Comparison of ENCODE assay signal across 12 mouse cellular contexts in genomic region chr3:41424142-41424939, GRCm38 (mm10).
DNase-seq lines count a peak whose midpoint lies in the region; ATAC-seq and TF ChIP-seq lines count a peak whose summit lies in the region.
"Had no signal": no experiment of that assay in that cellular context is flagged by ENCODE, and none has a peak within 500 bp of the region (broad histone marks: within the 10 kb centered on the region; RNA-seq: fewer than 3 reads in every experiment).

No protein-coding gene starts in this region.

- no peak overlapping the region for H3K4me3 ChIP-seq in forebrain, embryonic 11.5 days (ENCODE audit: low read depth, low read length)
- no peak overlapping the region for H3K4me3 ChIP-seq in forebrain, embryonic 16.5 days (replicated peaks; ENCODE audit: low read length)
- H3K4me3 ChIP-seq in kidney, postnatal 0 days (replicated peaks; ENCODE audit: low read depth, low read length) = no peak overlapping the region
- peak overlapping the region in 1 of 2 experiments; percentile 24; a peak in 3 of 4 replicates for H3K4me3 ChIP-seq in ES-E14 (ENCODE audit: insufficient read depth in 1 of 2, low read depth in 1 of 2, low read length in 2 of 2, poor library complexity in 1 of 2, severe bottlenecking in 1 of 2)
- no peak overlapping the region for H3K4me3 ChIP-seq in limb, embryonic 12.5 days (replicated peaks)

- DNase-seq in forebrain, embryonic 11.5 days (ENCODE audit: low spot score) = no peak
- DNase-seq in kidney, postnatal 0 days (ENCODE audit: low spot score) = no peak
- no peak for DNase-seq in kidney, postnatal 10 days
- peak; percentile 76 for DNase-seq in ES-E14 (ENCODE audit: low read depth, low spot score)
- DNase-seq in layer of hippocampus, adult 18-20 months (ENCODE audit: low spot score in 2 of 2) = no peak
- DNase-seq in urinary bladder, adult 2 months (ENCODE audit: low spot score) = no peak
- DNase-seq: adrenal gland, adult 2 months; gastrocnemius, postnatal 36 days; kidney, adult 8-10 months had no signal

- H3K4me1 ChIP-seq in forebrain, embryonic 11.5 days (replicated peaks; ENCODE audit: control insufficient read depth, insufficient read depth, low read length) = peaks cover 1% of the 10 kb centered on the region; the same call in 1 of the 2 replicates
- H3K4me1 ChIP-seq in forebrain, embryonic 16.5 days (replicated peaks; ENCODE audit: control insufficient read depth, insufficient read depth, low read length) = peaks cover 3% of the 10 kb centered on the region; the same call in 1 of the 2 replicates
- no peaks in the 10 kb centered on the region for H3K4me1 ChIP-seq in kidney, postnatal 0 days (replicated peaks; ENCODE audit: insufficient read depth, low read length)
- peaks cover 24 to 27% of the 10 kb centered on the region in 2 experiments for H3K4me1 ChIP-seq in ES-E14 (ENCODE audit: control insufficient read depth in 2 of 2, insufficient read depth in 2 of 2, low read length in 2 of 2, poor library complexity in 1 of 2)
- peaks cover 17% of the 10 kb centered on the region for H3K4me1 ChIP-seq in limb, embryonic 12.5 days (replicated peaks)

- no peak for TF ChIP-seq CTCF in kidney, postnatal 0 days (IDR thresholded peaks at IDR 0.05; ENCODE audit: low read depth)

- no peak overlapping the region for H3K27ac ChIP-seq in forebrain, embryonic 11.5 days (ENCODE audit: low read depth, low read length)
- H3K27ac ChIP-seq in forebrain, embryonic 16.5 days (ENCODE audit: low read length) = no peak overlapping the region
- H3K27ac ChIP-seq in kidney, postnatal 0 days = no peak overlapping the region
- peak overlapping the region; percentile 5 for H3K27ac ChIP-seq in ES-E14 (ENCODE audit: insufficient read depth, low read depth, low read length, poor library complexity, severe bottlenecking)
- no peak overlapping the region for H3K27ac ChIP-seq in limb, embryonic 12.5 days

- no peak overlapping the region for H3K9ac ChIP-seq in forebrain, embryonic 11.5 days (ENCODE audit: low read length)
- no peak overlapping the region for H3K9ac ChIP-seq in forebrain, embryonic 16.5 days (replicated peaks; ENCODE audit: low read depth, low read length)
- H3K9ac ChIP-seq in kidney, postnatal 0 days (ENCODE audit: low read depth, low read length) = no peak overlapping the region
- H3K9ac ChIP-seq in ES-E14 (ENCODE audit: insufficient read depth, low read depth, low read length, poor library complexity, severe bottlenecking) = no peak overlapping the region; the same call in 1 of the 2 replicates
- no peak overlapping the region for H3K9ac ChIP-seq in limb, embryonic 12.5 days (replicated peaks)

- H3K27me3 ChIP-seq in forebrain, embryonic 11.5 days (ENCODE audit: control insufficient read depth, insufficient read depth, low read length) = no peaks in the 10 kb centered on the region
- no peaks in the 10 kb centered on the region for H3K27me3 ChIP-seq in forebrain, embryonic 16.5 days (replicated peaks; ENCODE audit: control insufficient read depth, insufficient read depth, low read length)
- no peaks in the 10 kb centered on the region for H3K27me3 ChIP-seq in kidney, postnatal 0 days (ENCODE audit: insufficient read depth, low read length)
- no peaks in the 10 kb centered on the region for H3K27me3 ChIP-seq in limb, embryonic 12.5 days

- no peaks in the 10 kb centered on the region for H3K36me3 ChIP-seq in forebrain, embryonic 11.5 days (ENCODE audit: control insufficient read depth, insufficient read depth, low read length)
- no peaks in the 10 kb centered on the region for H3K36me3 ChIP-seq in forebrain, embryonic 16.5 days (ENCODE audit: control insufficient read depth, insufficient read depth)
- H3K36me3 ChIP-seq in kidney, postnatal 0 days (ENCODE audit: insufficient read depth, low read length) = no peaks in the 10 kb centered on the region
- H3K36me3 ChIP-seq in ES-E14 (ENCODE audit: control insufficient read depth, insufficient read depth, low read length, poor library complexity, severe bottlenecking) = no peaks in the 10 kb centered on the region
- H3K36me3 ChIP-seq in limb, embryonic 12.5 days = no peaks in the 10 kb centered on the region

- 20% methylated on average over 10 of the region's 10 CpGs for WGBS in forebrain, embryonic 11.5 days
- WGBS in forebrain, embryonic 16.5 days = 24% methylated on average over 10 of the region's 10 CpGs
- 17% methylated on average over 10 of the region's 10 CpGs for whole genome bisulfite sequencing in kidney, postnatal 0 days
- WGBS in limb, embryonic 12.5 days = 9% methylated on average over 10 of the region's 10 CpGs

- ATAC-seq in forebrain, embryonic 11.5 days (replicated peaks; ENCODE audit: low FRiP score) = peak; percentile 36
- ATAC-seq in forebrain, embryonic 16.5 days = no peak
- peak; percentile 47; the same call in 1 of the 2 replicates for ATAC-seq in kidney, postnatal 0 days (replicated peaks; ENCODE audit: low FRiP score, low read depth)
- ATAC-seq in limb, embryonic 12.5 days (ENCODE audit: insufficient number of reproducible peaks, insufficient read depth, low FRiP score, low TSS enrichment, low read depth) = no peak
- ATAC-seq: lung, postnatal 0 days had no signal

- H3K9me3 ChIP-seq in forebrain, embryonic 11.5 days (ENCODE audit: control insufficient read depth, low read length) = no peaks in the 10 kb centered on the region
- H3K9me3 ChIP-seq in forebrain, embryonic 16.5 days (ENCODE audit: control insufficient read depth, low read length) = no peaks in the 10 kb centered on the region
- no peaks in the 10 kb centered on the region for H3K9me3 ChIP-seq in kidney, postnatal 0 days (replicated peaks; ENCODE audit: low read length)
- H3K9me3 ChIP-seq in ES-E14 (ENCODE audit: control insufficient read depth, insufficient read depth, low read depth, low read length) = no peaks in the 10 kb centered on the region
- no peaks in the 10 kb centered on the region for H3K9me3 ChIP-seq in limb, embryonic 12.5 days

- no peak overlapping the region for H3K4me2 ChIP-seq in forebrain, embryonic 11.5 days (ENCODE audit: low read depth, low read length, severe bottlenecking)
- H3K4me2 ChIP-seq in forebrain, embryonic 16.5 days (ENCODE audit: low read length) = no peak overlapping the region
- no peak overlapping the region for H3K4me2 ChIP-seq in kidney, postnatal 0 days (ENCODE audit: low read length)
- peak overlapping the region; percentile 15; the same call in 1 of the 2 replicates for H3K4me2 ChIP-seq in limb, embryonic 12.5 days

- in situ Hi-C loops in ES-E14 (cut with MboI; ENCODE audit: low sequenced_read_pairs in 2 of 2, unreplicated experiment in 2 of 2) = no loop called here

TF ChIP-seq in ES-E14, 5 proteins besides CTCF, POLR2A, EP300 and RAD21:
- TF ChIP-seq HCFC1 (IDR thresholded peaks at IDR 0.05; ENCODE audit: borderline replicate concordance, insufficient read depth, low read length) (no peak), CHD2 (IDR thresholded peaks at IDR 0.05; ENCODE audit: low read depth, low read length) (0 out of 2 replicates have a peak, but pooled peaks have one; percentile 3)

Comparison
In these comparisons a context has a peak if more than half of its experiments do, and no peak if none do; other contexts are left out.
1. ATAC-seq: peak in forebrain, embryonic 11.5 days (single experiment) and kidney, postnatal 0 days (single experiment); none in forebrain, embryonic 16.5 days (single experiment) and limb, embryonic 12.5 days (single experiment).